Comparison of ENCODE assay signal across 8 mouse cellular contexts in the genomic region with DNA sequence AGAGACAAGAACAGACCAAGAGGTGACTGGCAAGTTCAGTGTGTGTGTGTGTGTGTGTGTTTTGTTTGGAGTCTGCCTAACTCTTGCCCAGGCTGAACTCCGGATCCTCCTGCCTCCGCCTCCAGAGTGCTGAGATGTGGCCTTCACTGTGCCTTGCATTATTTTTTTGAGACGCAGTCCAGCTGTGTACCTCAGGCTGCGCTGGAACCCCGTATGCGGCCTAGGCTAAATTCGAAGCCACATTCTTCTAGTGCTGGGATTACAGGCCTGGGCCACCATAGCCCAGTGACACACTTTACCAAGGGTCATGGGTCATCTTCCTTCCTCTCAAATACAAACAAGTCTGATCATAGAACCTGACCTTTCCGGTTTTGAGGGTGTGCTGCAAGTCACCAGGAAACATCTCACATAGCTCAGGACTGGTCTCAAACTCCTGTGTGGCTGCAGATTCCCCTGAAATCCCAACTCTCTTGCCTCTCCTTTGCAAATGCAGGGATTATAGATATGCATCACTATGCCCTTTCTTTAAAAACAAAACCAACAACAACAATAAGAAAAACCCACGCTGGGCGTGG. TPM values are rescaled to one million over a fixed set of nuclear protein-coding genes. Genes with fewer than 3 reads are reported as not detected.
DNase-seq lines count a peak whose midpoint lies in the region; ATAC-seq and TF ChIP-seq lines count a peak whose summit lies in the region.

No protein-coding gene starts in this region.

- no peaks in the 10 kb centered on the region for H3K27me3 ChIP-seq in embryonic facial prominence, embryonic 11.5 days (ENCODE audit: control insufficient read depth, insufficient read depth, low read length)
- H3K27me3 ChIP-seq in intestine, embryonic 15.5 days (replicated peaks): no peaks in the 10 kb centered on the region
- H3K27me3 ChIP-seq in neural tube, embryonic 13.5 days: no peaks in the 10 kb centered on the region

- peaks cover 10% of the 10 kb centered on the region for H3K36me3 ChIP-seq in embryonic facial prominence, embryonic 11.5 days (replicated peaks; ENCODE audit: control insufficient read depth, insufficient read depth, low read depth, low read length)
- peaks cover 15% of the 10 kb centered on the region for H3K36me3 ChIP-seq in intestine, embryonic 15.5 days
- H3K36me3 ChIP-seq in neural tube, embryonic 13.5 days: peaks cover 42% of the 10 kb centered on the region

- no peak for TF ChIP-seq CTCF in lung, adult 2 months (IDR thresholded peaks at IDR 0.05; ENCODE audit: insufficient read depth, low read length)

- H3K4me2 ChIP-seq in embryonic facial prominence, embryonic 11.5 days (ENCODE audit: low read depth, low read length): peak overlapping the region; percentile 73
- H3K4me2 ChIP-seq in intestine, embryonic 15.5 days (replicated peaks): peak overlapping the region; percentile 65
- H3K4me2 ChIP-seq in neural tube, embryonic 13.5 days: peak overlapping the region; percentile 91

- no peak for TF ChIP-seq POLR2A in lung, adult 2 months (IDR thresholded peaks at IDR 0.05; ENCODE audit: borderline replicate concordance, extremely low read depth, low read depth, low read length)

- H3K9ac ChIP-seq in embryonic facial prominence, embryonic 11.5 days (replicated peaks; ENCODE audit: low read length): peak overlapping the region; percentile 83
- peak overlapping the region; percentile 85 for H3K9ac ChIP-seq in intestine, embryonic 15.5 days
- H3K9ac ChIP-seq in neural tube, embryonic 13.5 days: peak overlapping the region; percentile 97

- no peaks in the 10 kb centered on the region for H3K9me3 ChIP-seq in embryonic facial prominence, embryonic 11.5 days (replicated peaks; ENCODE audit: control insufficient read depth, low read length)
- H3K9me3 ChIP-seq in intestine, embryonic 15.5 days: no peaks in the 10 kb centered on the region
- H3K9me3 ChIP-seq in neural tube, embryonic 13.5 days: no peaks in the 10 kb centered on the region

- 57% methylated on average over 10 of the region's 10 CpGs for WGBS in lung, adult 2 months
- WGBS in embryonic facial prominence, embryonic 11.5 days: 74% methylated on average over 10 of the region's 10 CpGs
- 58% methylated on average over 10 of the region's 10 CpGs for whole genome bisulfite sequencing in intestine, embryonic 15.5 days
- WGBS in neural tube, embryonic 13.5 days: 76% methylated on average over 10 of the region's 10 CpGs

- ATAC-seq in embryonic facial prominence, embryonic 11.5 days (replicated peaks; ENCODE audit: insufficient number of reproducible peaks, low FRiP score, low TSS enrichment, low read depth): no peak
- ATAC-seq in intestine, embryonic 15.5 days: no peak
- ATAC-seq in neural tube, embryonic 13.5 days (ENCODE audit: low read depth): no peak

- no peak overlapping the region for H3K27ac ChIP-seq in embryonic facial prominence, embryonic 11.5 days (replicated peaks; ENCODE audit: low read depth, low read length)
- H3K27ac ChIP-seq in intestine, embryonic 15.5 days: peak overlapping the region; percentile 81; the same call in 1 of the 2 replicates
- H3K27ac ChIP-seq in neural tube, embryonic 13.5 days (replicated peaks): peak overlapping the region; percentile 84; the same call in 1 of the 2 replicates

- no peaks in the 10 kb centered on the region; the same call in 1 of the 2 replicates for H3K4me1 ChIP-seq in lung, adult 2 months (ENCODE audit: control insufficient read depth, insufficient read depth, low read length)
- H3K4me1 ChIP-seq in embryonic facial prominence, embryonic 11.5 days (ENCODE audit: control insufficient read depth, insufficient read depth, low read length): no peaks in the 10 kb centered on the region
- peaks cover 6% of the 10 kb centered on the region for H3K4me1 ChIP-seq in intestine, embryonic 15.5 days (replicated peaks)
- peaks cover 16% of the 10 kb centered on the region for H3K4me1 ChIP-seq in neural tube, embryonic 13.5 days (replicated peaks)

- DNase-seq in lung, adult 2 months: no peak
- no peak for DNase-seq in lung, postnatal 10 days
- no peak for DNase-seq in embryonic facial prominence, embryonic 11.5 days (ENCODE audit: low spot score)
- no peak for DNase-seq in thymus, adult 18-20 months
- no peak for DNase-seq in cerebellum, postnatal 4 days (ENCODE audit: low spot score in 2 of 2)
- no peak for DNase-seq in gastrocnemius, adult 18-20 months (ENCODE audit: low spot score)

- H3K4me3 ChIP-seq in lung, adult 2 months (replicated peaks; ENCODE audit: extremely low read depth, low read depth, low read length): peak overlapping the region; percentile 72
- peak overlapping the region; percentile 90 for H3K4me3 ChIP-seq in embryonic facial prominence, embryonic 11.5 days (ENCODE audit: low read depth, low read length)
- peak overlapping the region; percentile 68 for H3K4me3 ChIP-seq in intestine, embryonic 15.5 days (replicated peaks)
- peak overlapping the region; percentile 97 for H3K4me3 ChIP-seq in neural tube, embryonic 13.5 days

RNA-seq across cellular contexts. Expression of gene Ubxn1, which starts 1.1 kb away (rescaled TPM):
- polyA plus RNA-seq in lung, adult 2 months (2012; rRNA removed): 84.2 and 101 TPM in 2 replicates
- polyA plus RNA-seq in embryonic facial prominence, embryonic 11.5 days (2014; fragmentation: Nextera tagmentation; extraction: Ambion mirVana): 184 and 189 TPM in 2 replicates
- 163 and 167 TPM in 2 replicates for polyA plus RNA-seq in intestine, embryonic 15.5 days (2015; fragmentation: Nextera tagmentation; extraction: Ambion mirVana)
- polyA plus RNA-seq in neural tube, embryonic 13.5 days (2015; fragmentation: Nextera tagmentation; extraction: Ambion mirVana): 166 and 171 TPM in 2 replicates
- total RNA-seq in gastrocnemius, adult 18-20 months (2021): 100 to 1,000 TPM; 204 to 206 TPM

RNA-seq across cellular contexts. Expression of gene Uqcc3, which starts 8.4 kb away (rescaled TPM):
- 26.2 and 37.6 TPM in 2 replicates for polyA plus RNA-seq in lung, adult 2 months (2012; rRNA removed)
- 56.1 and 62.0 TPM in 2 replicates for polyA plus RNA-seq in embryonic facial prominence, embryonic 11.5 days (2014; fragmentation: Nextera tagmentation; extraction: Ambion mirVana)
- 62.7 and 63.9 TPM in 2 replicates for polyA plus RNA-seq in intestine, embryonic 15.5 days (2015; fragmentation: Nextera tagmentation; extraction: Ambion mirVana)
- polyA plus RNA-seq in neural tube, embryonic 13.5 days (2015; fragmentation: Nextera tagmentation; extraction: Ambion mirVana): 69.0 and 73.5 TPM in 2 replicates
- total RNA-seq in gastrocnemius, adult 18-20 months (2021): 10 to 100 TPM; 57.2 to 63.9 TPM

RNA-seq across cellular contexts. Expression of gene Lbhd1, which starts 11.2 kb away (rescaled TPM):
- 0.58 and 1.7 TPM in 2 replicates for polyA plus RNA-seq in lung, adult 2 months (2012; rRNA removed)
- 116 and 122 TPM in 2 replicates for polyA plus RNA-seq in embryonic facial prominence, embryonic 11.5 days (2014; fragmentation: Nextera tagmentation; extraction: Ambion mirVana)
- polyA plus RNA-seq in intestine, embryonic 15.5 days (2015; fragmentation: Nextera tagmentation; extraction: Ambion mirVana): 72.5 and 95.3 TPM in 2 replicates
- 41.1 and 56.4 TPM in 2 replicates for polyA plus RNA-seq in neural tube, embryonic 13.5 days (2015; fragmentation: Nextera tagmentation; extraction: Ambion mirVana)
- total RNA-seq in gastrocnemius, adult 18-20 months (2021): 1 to 10 TPM; 2.9 to 5.3 TPM

RNA-seq across cellular contexts. Expression of gene Gm49403, which starts 11.4 kb away (rescaled TPM):
- not detected in 2 replicates for polyA plus RNA-seq in lung, adult 2 months (2012; rRNA removed)
- not detected in 2 replicates for polyA plus RNA-seq in embryonic facial prominence, embryonic 11.5 days (2014; fragmentation: Nextera tagmentation; extraction: Ambion mirVana)
- polyA plus RNA-seq in intestine, embryonic 15.5 days (2015; fragmentation: Nextera tagmentation; extraction: Ambion mirVana): not detected in 2 replicates
- not detected in 2 replicates for polyA plus RNA-seq in neural tube, embryonic 13.5 days (2015; fragmentation: Nextera tagmentation; extraction: Ambion mirVana)
- not detected for total RNA-seq in gastrocnemius, adult 18-20 months (2021)

RNA-seq across cellular contexts. Expression of gene 1810009A15Rik, which starts 16.3 kb away (rescaled TPM):
- polyA plus RNA-seq in lung, adult 2 months (2012; rRNA removed): 11.8 and 15.4 TPM in 2 replicates
- 111 and 126 TPM in 2 replicates for polyA plus RNA-seq in embryonic facial prominence, embryonic 11.5 days (2014; fragmentation: Nextera tagmentation; extraction: Ambion mirVana)
- 86.5 and 95.2 TPM in 2 replicates for polyA plus RNA-seq in intestine, embryonic 15.5 days (2015; fragmentation: Nextera tagmentation; extraction: Ambion mirVana)
- polyA plus RNA-seq in neural tube, embryonic 13.5 days (2015; fragmentation: Nextera tagmentation; extraction: Ambion mirVana): 55.6 and 58.8 TPM in 2 replicates
- total RNA-seq in gastrocnemius, adult 18-20 months (2021): 10 to 100 TPM; 14.5 to 15.4 TPM

Comparison
In these comparisons a context has a peak if more than half of its experiments do, and no peak if none do; other contexts are left out.
1. RNA of gene Lbhd1, which starts 11.2 kb away (polyA plus RNA-seq): 116 to 122 TPM in embryonic facial prominence, embryonic 11.5 days, 72.5 to 95.3 TPM in intestine, embryonic 15.5 days and 41.1 to 56.4 TPM in neural tube, embryonic 13.5 days; 0.58 to 1.7 TPM in lung, adult 2 months; every median in the first group is over 10 times any median in the second.
2. Peak in every context shown above with its lines, with median percentiles within 50 percentile points of each other: H3K4me3 ChIP-seq, H3K4me2 ChIP-seq and H3K9ac ChIP-seq.